Mouse (Mus musculus) thymus, postnatal 10 days (tissue): ENCODE measurements at regions not wholly inside any gene's neighbourhood (a gene's known extent, or its start where the extent isn't known, plus 50 kb on each side); places are given as distances from the start of the nearest gene placed in this dataset.

Experiments used
- DNase-seq, 2 experiments: peaks; one replicate each; pipeline ENCODE4 v3.0.0; 2021; ENCODE audit warnings: low spot score in 2 of 2

DNA sequence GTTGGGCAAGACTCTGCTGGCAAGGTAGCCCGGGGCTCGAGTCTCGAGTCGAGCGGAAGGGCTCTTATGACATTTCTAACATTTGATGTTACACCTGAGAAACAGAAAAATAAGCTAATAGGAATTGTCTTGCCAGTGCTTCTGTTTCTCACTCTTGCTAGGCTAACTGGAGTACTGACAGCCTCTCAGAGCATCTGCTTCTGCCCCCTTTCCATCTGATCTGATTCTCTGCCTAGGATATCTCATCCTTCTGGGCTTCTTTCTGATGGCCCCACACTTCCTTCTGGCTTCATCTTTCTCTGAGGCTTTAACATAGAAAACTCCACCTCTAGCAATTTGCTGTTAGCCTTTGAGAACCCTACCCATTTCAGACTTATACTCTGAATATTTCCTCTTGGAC lies 95.0 kb upstream of the Arhgef9 start:
- DNase-seq, result no peak

DNA sequence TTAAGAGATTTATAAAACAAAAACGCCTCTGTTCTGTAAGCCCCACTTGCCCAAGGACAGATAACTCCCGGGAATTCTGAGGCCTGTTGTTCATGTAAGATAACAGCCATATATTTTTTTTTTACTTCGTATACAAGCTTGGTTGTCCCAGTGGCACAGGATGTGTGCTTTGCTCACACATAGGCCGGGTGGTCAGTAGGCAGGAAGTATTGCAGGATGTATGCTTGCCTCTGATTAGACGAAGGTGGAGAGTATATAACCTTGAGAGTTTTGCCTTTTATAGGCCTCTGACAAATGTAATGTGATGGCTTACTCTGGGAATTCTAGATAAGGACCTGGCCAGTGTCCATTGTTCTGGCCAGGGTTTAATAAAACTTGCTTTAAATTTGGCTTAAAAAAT lies 85.4 kb upstream of the Arhgef9 start:
- no peak for DNase-seq

DNA sequence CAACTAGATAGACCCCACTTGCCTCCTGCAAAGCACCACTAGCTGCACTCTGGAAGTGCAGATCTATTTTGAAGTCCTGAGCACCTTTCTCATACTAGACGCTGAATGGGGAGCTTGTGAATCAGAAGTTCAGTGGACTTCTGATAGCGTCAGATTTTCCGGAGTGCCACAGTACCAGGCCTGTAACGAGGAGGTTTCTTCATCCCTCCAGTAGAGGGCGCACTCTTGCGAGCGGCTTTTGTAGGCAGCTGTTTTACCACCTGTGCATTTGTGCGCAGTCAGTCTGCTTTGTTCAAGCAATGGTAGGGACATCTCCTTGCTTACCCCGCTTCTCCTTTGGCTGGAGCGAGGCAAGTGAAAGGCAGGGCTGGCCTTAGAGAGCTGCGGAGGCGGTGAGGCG lies 56.9 kb upstream of the Arhgef9 start:
- peak in 1 of 2 experiments; percentile 26 for DNase-seq
